Mouse (Mus musculus) limb, embryonic 15.5 days (tissue): ENCODE data around the gene Olfr1475. TPM values are rescaled to one million over a fixed set of nuclear protein-coding genes. Genes with fewer than 3 reads are reported as not detected.
"Not testable (repeated sequence)": the region's sequence is repeated elsewhere in the genome, so short reads cannot be mapped to it uniquely, and the experiment has no call there.

ENCODE experiments used
- ATAC-seq: fragments of 200-750 bp; cut with Nextera tagmentation; 2 replicates; pipeline ENCODE4 v1.8.0; 2017; ENCODE audit warnings: low read depth, moderate TSS enrichment; ENCODE audit not compliant: insufficient number of reproducible peaks, low FRiP score, low TSS enrichment
- H3K27ac ChIP-seq: fragments of 300-500 bp; sonication (generic); 2 replicates; pipeline ENCODE4 v1.5.1; 2015; ENCODE audit warnings: moderate library complexity, mild to moderate bottlenecking, inconsistent platforms
- H3K27me3 ChIP-seq: fragments of 300-500 bp; sonication (generic); 2 replicates; pipeline ENCODE4 v1.6.1; 2015; ENCODE audit warnings: inconsistent platforms
- H3K36me3 ChIP-seq: fragments of 300-500 bp; sonication (generic); 2 replicates; pipeline ENCODE4 v1.6.1; 2015; ENCODE audit warnings: inconsistent platforms
- H3K4me1 ChIP-seq: fragments of 300-500 bp; sonication (generic); 2 replicates; pipeline ENCODE4 v1.6.1; 2015; ENCODE audit warnings: inconsistent platforms
- H3K4me2 ChIP-seq: fragments of 300-500 bp; sonication (generic); 2 replicates; pipeline ENCODE4 v1.6.1; 2015; ENCODE audit warnings: mild to moderate bottlenecking, inconsistent platforms
- H3K4me3 ChIP-seq: fragments of 300-500 bp; sonication (generic); 2 replicates; pipeline ENCODE4 v1.5.1; 2015; ENCODE audit warnings: mild to moderate bottlenecking, inconsistent platforms
- H3K9ac ChIP-seq: fragments of 300-500 bp; sonication (generic); 2 replicates; pipeline ENCODE4 v1.6.1; 2015; ENCODE audit warnings: inconsistent platforms
- H3K9me3 ChIP-seq: fragments of 300-500 bp; sonication (generic); 2 replicates; pipeline ENCODE4 v1.6.1; 2016; ENCODE audit warnings: inconsistent platforms
- WGBS: fragments of 180-500 bp; shearing (Covaris S2); methylation state at CpG from one replicate; pipeline ENCODE4 v1.1.7; 2015; 5-methylcytosine and 5-hydroxymethylcytosine counted together
- polyA plus RNA-seq: library from polyadenylated mRNA; unstranded; fragments of >200 nt; fragmentation: Nextera tagmentation; extraction: Ambion mirVana; gene quantifications from 2 replicates; pipeline ENCODE4 v1.2.1, GENCODE M21; 2015

Gene Olfr1475
- not detected in 2 replicates for polyA plus RNA-seq

GRCm38 (mm10) chr19:13480096-13480495 is at the start of gene Olfr1475:
Olfr1475 (minus strand) TSS chr19:13480196.
- Histone ChIP-seq H3K9ac (no peak within 1 kb of the TSS), H3K4me1 (no peaks in the 10 kb centered on the region), H3K4me2 (no peak within 1 kb of the TSS), H3K4me3 (no peak within 1 kb of the TSS), H3K27me3 (no peaks in the 10 kb centered on the region), H3K9me3 (no peaks in the 10 kb centered on the region), H3K27ac (no peak within 1 kb of the TSS), H3K36me3 (no peaks in the 10 kb centered on the region)
- no peak for ATAC-seq

GRCm38 (mm10) chr19:13527613-13528012 is 47.6 kb upstream of the Olfr1475 start, which contains the start of gene Olfr1480:
Olfr1480 (plus strand) TSS chr19:13527913.
- H3K9ac ChIP-seq: no peak within 1 kb of the TSS
- H3K27me3 ChIP-seq: no peaks in the 10 kb centered on the region
- H3K4me2 ChIP-seq: no peak within 1 kb of the TSS
- no peaks in the 10 kb centered on the region for H3K4me1 ChIP-seq
- 88% methylated on average over 2 of the region's 2 CpGs for WGBS
- no peaks in the 10 kb centered on the region for H3K9me3 ChIP-seq
- no peaks in the 10 kb centered on the region for H3K36me3 ChIP-seq
- ATAC-seq: no peak
- H3K4me3 ChIP-seq: no peak within 1 kb of the TSS
- no peak within 1 kb of the TSS for H3K27ac ChIP-seq

GRCm38 (mm10) chr19:13500246-13500645 is 20.2 kb upstream of the Olfr1475 start, which contains the start of gene Olfr1477:
Olfr1477 (plus strand) TSS chr19:13500546.
- H3K36me3 ChIP-seq: no peaks in the 10 kb centered on the region
- 75% methylated on average over 3 of the region's 3 CpGs for WGBS
- H3K27me3 ChIP-seq: no peaks in the 10 kb centered on the region

GRCm38 (mm10) chr19:13469265-13469664 is 10.7 kb downstream of the Olfr1475 start, which contains the start of gene Olfr1474:
Olfr1474 (plus strand) TSS chr19:13469565.
- not testable (repeated sequence) for H3K36me3 ChIP-seq, H3K27me3 ChIP-seq, H3K9ac ChIP-seq, ATAC-seq, H3K4me3 ChIP-seq, H3K27ac ChIP-seq, H3K9me3 ChIP-seq, H3K4me1 ChIP-seq, H3K4me2 ChIP-seq
- 79% methylated on average over 4 of the region's 4 CpGs for WGBS

More at GRCm38 (mm10) chr19:13500246-13500645, 20.2 kb upstream of the Olfr1475 start, which contains the start of gene Olfr1477:
- Histone ChIP-seq H3K4me1 (no peaks in the 10 kb centered on the region), H3K4me2 (no peak within 1 kb of the TSS), H3K9me3 (peaks cover 5% of the 10 kb centered on the region; the same call in 1 of the 2 replicates), H3K27ac (no peak within 1 kb of the TSS), H3K9ac (no peak within 1 kb of the TSS), H3K4me3 (no peak within 1 kb of the TSS)
- no peak for ATAC-seq

- 89% methylated on average over 1 of the region's 1 CpGs for WGBS
- Histone ChIP-seq H3K27ac (no peak within 1 kb of the TSS), H3K4me1 (no peaks in the 10 kb centered on the region), H3K27me3 (no peaks in the 10 kb centered on the region), H3K9me3 (no peaks in the 10 kb centered on the region), H3K4me2 (no peak within 1 kb of the TSS), H3K36me3 (no peaks in the 10 kb centered on the region), H3K4me3 (no peak within 1 kb of the TSS), H3K9ac (no peak within 1 kb of the TSS)
- no peak for ATAC-seq
These were observed 24.0 kb downstream of the Olfr1475 start, which contains the start of gene Olfr1472 for GRCm38 (mm10) chr19:13455986-13456385. Olfr1472 (minus strand) TSS chr19:13456086.

GRCm38 (mm10) chr19:13443109-13443508 is 36.9 kb downstream of the Olfr1475 start, which contains the start of gene Olfr1471:
Olfr1471 (plus strand) TSS chr19:13443409.
- not testable (repeated sequence) for H3K36me3 ChIP-seq, H3K4me1 ChIP-seq, ATAC-seq, H3K9me3 ChIP-seq, H3K27me3 ChIP-seq, H3K27ac ChIP-seq, H3K4me2 ChIP-seq, H3K9ac ChIP-seq, H3K4me3 ChIP-seq
- WGBS: 66% methylated on average over 2 of the region's 2 CpGs

Other genes with a start within 250 kb of the Olfr1475 start
- not detected in 2 replicates for gene Olfr1463, start 248.9 kb downstream of the Olfr1475 start, polyA plus RNA-seq
- gene Olfr1465, start 164.7 kb downstream of the Olfr1475 start, polyA plus RNA-seq: not detected in 2 replicates
- gene Olfr1466, start 141.3 kb downstream of the Olfr1475 start, polyA plus RNA-seq: not detected in 2 replicates
- gene Olfr1467, start 118.0 kb downstream of the Olfr1475 start, polyA plus RNA-seq: not detected in 2 replicates
- gene Olfr1469, start 72.3 kb downstream of the Olfr1475 start, polyA plus RNA-seq: not detected in 2 replicates
- not detected in 2 replicates for gene Olfr1471, start 36.8 kb downstream of the Olfr1475 start, polyA plus RNA-seq
- not detected in 2 replicates for gene Olfr1472, start 24.1 kb downstream of the Olfr1475 start, polyA plus RNA-seq
- not detected in 2 replicates for gene Olfr1474, start 10.6 kb downstream of the Olfr1475 start, polyA plus RNA-seq
- not detected in 2 replicates for gene Olfr1477, start 20.4 kb upstream of the Olfr1475 start, polyA plus RNA-seq
- gene Olfr1480, start 47.7 kb upstream of the Olfr1475 start, polyA plus RNA-seq: not detected in 2 replicates
- not detected in 2 replicates for gene Olfr1484, start 103.3 kb upstream of the Olfr1475 start, polyA plus RNA-seq
- gene Olfr1487, start 137.2 kb upstream of the Olfr1475 start, polyA plus RNA-seq: not detected in 2 replicates
- not detected in 2 replicates for gene Olfr1489, start 151.4 kb upstream of the Olfr1475 start, polyA plus RNA-seq
- not detected in 2 replicates for gene Olfr1490, start 170.9 kb upstream of the Olfr1475 start, polyA plus RNA-seq
- gene Olfr1491, start 217.1 kb upstream of the Olfr1475 start, polyA plus RNA-seq: not detected in 2 replicates
- gene Olfr1493-ps1, start 243.1 kb upstream of the Olfr1475 start, polyA plus RNA-seq: not detected in 2 replicates